Mouse (Mus musculus) limb, embryonic 13.5 days (tissue): ENCODE measurements around the gene Fcgr1. TPM values are rescaled to one million over a fixed set of nuclear protein-coding genes. Genes with fewer than 3 reads are reported as not detected.
"Not testable (repeated sequence)": the region's sequence is repeated elsewhere in the genome, so short reads cannot be mapped to it uniquely, and the experiment has no call there.

Experiments
- ATAC-seq: fragments of 200-750 bp; cut with Nextera tagmentation; 2 replicates; pipeline ENCODE4 v1.8.0; 2017; ENCODE audit warnings: low read depth, moderate number of reproducible peaks, moderate TSS enrichment; ENCODE audit not compliant: low FRiP score
- H3K27ac ChIP-seq: fragments of 300-500 bp; sonication (generic); 2 replicates; pipeline ENCODE4 v1.5.1; 2015; ENCODE audit warnings: inconsistent platforms, mild to moderate bottlenecking, moderate library complexity
- H3K27me3 ChIP-seq: fragments of 300-500 bp; sonication (generic); 2 replicates; pipeline ENCODE4 v1.6.1; 2015; ENCODE audit warnings: mild to moderate bottlenecking, inconsistent platforms
- H3K36me3 ChIP-seq: fragments of 300-500 bp; sonication (generic); 2 replicates; pipeline ENCODE4 v1.6.1; 2015; ENCODE audit warnings: inconsistent platforms, mild to moderate bottlenecking, moderate library complexity
- H3K4me1 ChIP-seq: fragments of 300-500 bp; sonication (generic); 2 replicates; pipeline ENCODE4 v1.6.1; 2015; ENCODE audit warnings: inconsistent platforms
- H3K4me2 ChIP-seq: fragments of 300-500 bp; sonication (generic); replicated peaks from 2 replicates; pipeline ENCODE4 v1.6.1; 2015; ENCODE audit warnings: inconsistent platforms, mild to moderate bottlenecking, moderate library complexity
- H3K4me3 ChIP-seq: fragments of 300-500 bp; sonication (generic); 2 replicates; pipeline ENCODE4 v1.5.1; 2015; ENCODE audit warnings: moderate library complexity, mild to moderate bottlenecking, inconsistent platforms
- H3K9ac ChIP-seq: fragments of 300-500 bp; sonication (generic); 2 replicates; pipeline ENCODE4 v1.6.1; 2015; ENCODE audit warnings: mild to moderate bottlenecking, inconsistent platforms
- H3K9me3 ChIP-seq: fragments of 300-500 bp; sonication (generic); 2 replicates; pipeline ENCODE4 v1.6.1; 2016; ENCODE audit warnings: inconsistent platforms
- WGBS: fragments of 180-500 bp; shearing (Covaris S2); methylation state at CpG from one replicate; pipeline ENCODE4 v1.1.7; 2015; 5-methylcytosine and 5-hydroxymethylcytosine counted together
- polyA plus RNA-seq: library from polyadenylated mRNA; unstranded; fragments of >200 nt; fragmentation: Nextera tagmentation; extraction: Ambion mirVana; gene quantifications from 2 replicates; pipeline ENCODE4 v1.2.1, GENCODE M21; 2015

The Fcgr1 gene
- polyA plus RNA-seq, 1 experiment from 2014 or later: 1.7 TPM

GRCm38 (mm10) chr3:96333396-96334174 is 39.8 kb upstream of the Fcgr1 start:
- 2% methylated on average over 25 of the region's 25 CpGs for WGBS
- Histone ChIP-seq H3K27me3 (peaks cover 94% of the 10 kb centered on the region), H3K4me1 (0 out of 2 replicates have a peak, but pooled peaks cover 5% of the 10 kb centered on the region), H3K27ac (no peak overlapping the region), H3K9ac (no peak overlapping the region), H3K4me3 (peak overlapping the region; percentile 20), H3K9me3 (no peaks in the 10 kb centered on the region), H3K4me2 (peak overlapping the region; percentile 45), H3K36me3 (no peaks in the 10 kb centered on the region)
- ATAC-seq: no peak

- H3K36me3 ChIP-seq: no peaks in the 10 kb centered on the region
- H3K4me3 ChIP-seq: no peak overlapping the region; the same call in 1 of the 2 replicates
- WGBS: 3% methylated on average over 27 of the region's 27 CpGs
- H3K4me2 ChIP-seq: peak overlapping the region; percentile 45; the same call in 1 of the 2 replicates
- no peak overlapping the region for H3K27ac ChIP-seq
- no peaks in the 10 kb centered on the region for H3K9me3 ChIP-seq
- H3K27me3 ChIP-seq: peaks cover 89% of the 10 kb centered on the region
- H3K9ac ChIP-seq: no peak overlapping the region
- no peak for ATAC-seq
- 0 out of 2 replicates have a peak, but pooled peaks cover 5% of the 10 kb centered on the region for H3K4me1 ChIP-seq
Observed at GRCm38 (mm10) chr3:96332631-96333395, 39.0 kb upstream of the Fcgr1 start.

- H3K27ac ChIP-seq: no peak overlapping the region
- no peak overlapping the region; the same call in 1 of the 2 replicates for H3K4me2 ChIP-seq
- H3K27me3 ChIP-seq: peaks cover 84% of the 10 kb centered on the region
- H3K4me1 ChIP-seq: 0 out of 2 replicates have a peak, but pooled peaks cover 5% of the 10 kb centered on the region
- H3K4me3 ChIP-seq: no peak overlapping the region
- H3K9ac ChIP-seq: no peak overlapping the region
- H3K9me3 ChIP-seq: no peaks in the 10 kb centered on the region
- 11% methylated on average over 14 of the region's 14 CpGs for WGBS
- ATAC-seq: no peak
- no peaks in the 10 kb centered on the region for H3K36me3 ChIP-seq
Observed at GRCm38 (mm10) chr3:96332000-96332399, 38.2 kb upstream of the Fcgr1 start.

GRCm38 (mm10) chr3:96331438-96331837 is 37.7 kb upstream of the Fcgr1 start:
- no peaks in the 10 kb centered on the region for H3K36me3 ChIP-seq
- no peak for ATAC-seq
- 0 out of 2 replicates have a peak, but pooled peaks cover 5% of the 10 kb centered on the region for H3K4me1 ChIP-seq
- 64% methylated on average over 7 of the region's 7 CpGs for WGBS
- H3K9ac ChIP-seq: no peak overlapping the region
- no peak overlapping the region for H3K4me3 ChIP-seq
- no peak overlapping the region for H3K4me2 ChIP-seq
- no peaks in the 10 kb centered on the region for H3K9me3 ChIP-seq
- no peak overlapping the region for H3K27ac ChIP-seq
- H3K27me3 ChIP-seq: peaks cover 83% of the 10 kb centered on the region

- no peak overlapping the region for H3K4me3 ChIP-seq
- no peak for ATAC-seq
Observed at GRCm38 (mm10) chr3:96330603-96331002, 36.8 kb upstream of the Fcgr1 start.

GRCm38 (mm10) chr3:96330181-96330580 is 36.4 kb upstream of the Fcgr1 start:
- H3K4me2 ChIP-seq: no peak overlapping the region
- H3K36me3 ChIP-seq: no peaks in the 10 kb centered on the region
- WGBS: 88% methylated on average over 4 of the region's 4 CpGs
- H3K27me3 ChIP-seq: peaks cover 82% of the 10 kb centered on the region
- H3K27ac ChIP-seq: no peak overlapping the region
- ATAC-seq: no peak
- no peak overlapping the region for H3K4me3 ChIP-seq
- H3K9ac ChIP-seq: no peak overlapping the region
- H3K9me3 ChIP-seq: no peaks in the 10 kb centered on the region
- H3K4me1 ChIP-seq: 0 out of 2 replicates have a peak, but pooled peaks cover 5% of the 10 kb centered on the region

More at GRCm38 (mm10) chr3:96330603-96331002, 36.8 kb upstream of the Fcgr1 start:
- no peak overlapping the region for H3K27ac ChIP-seq
- 72% methylated on average over 7 of the region's 7 CpGs for WGBS
- H3K9me3 ChIP-seq: no peaks in the 10 kb centered on the region
- H3K36me3 ChIP-seq: no peaks in the 10 kb centered on the region
- H3K27me3 ChIP-seq: peaks cover 83% of the 10 kb centered on the region
- H3K4me1 ChIP-seq: 0 out of 2 replicates have a peak, but pooled peaks cover 5% of the 10 kb centered on the region
- H3K4me2 ChIP-seq: no peak overlapping the region
- no peak overlapping the region for H3K9ac ChIP-seq

- H3K9ac ChIP-seq: no peak overlapping the region
- H3K4me3 ChIP-seq: peak overlapping the region; percentile 44
- no peaks in the 10 kb centered on the region for H3K9me3 ChIP-seq
- 14% methylated on average over 15 of the region's 15 CpGs for WGBS
- H3K36me3 ChIP-seq: no peaks in the 10 kb centered on the region
- peaks cover 85% of the 10 kb centered on the region for H3K27me3 ChIP-seq
- 0 out of 2 replicates have a peak, but pooled peaks cover 5% of the 10 kb centered on the region for H3K4me1 ChIP-seq
- no peak for ATAC-seq
- no peak overlapping the region for H3K27ac ChIP-seq
- H3K4me2 ChIP-seq: peak overlapping the region; percentile 68
Observed at GRCm38 (mm10) chr3:96328730-96329387, 35.1 kb upstream of the Fcgr1 start.

- peak; percentile 81 for ATAC-seq
- not testable (repeated sequence) for H3K4me1 ChIP-seq, H3K36me3 ChIP-seq, H3K9me3 ChIP-seq, H3K27ac ChIP-seq
- H3K4me2 ChIP-seq: peak overlapping the region; percentile 68
- H3K27me3 ChIP-seq: peaks cover 84% of the 10 kb centered on the region
- under 1% methylated on average over 49 of the region's 49 CpGs for WGBS
- H3K9ac ChIP-seq: peak overlapping the region; percentile 63
- peak overlapping the region; percentile 44 for H3K4me3 ChIP-seq
Observed at GRCm38 (mm10) chr3:96328060-96328729, 34.4 kb upstream of the Fcgr1 start.

GRCm38 (mm10) chr3:96327647-96328046 is 33.9 kb upstream of the Fcgr1 start:
- Histone ChIP-seq H3K4me3 (peak overlapping the region; percentile 44), H3K4me1 (no peaks in the 10 kb centered on the region), H3K4me2 (peak overlapping the region; percentile 68), H3K27ac (no peak overlapping the region), H3K9ac (0 out of 2 replicates have a peak overlapping the region, but pooled peaks have one; percentile 19), H3K27me3 (peaks cover 81% of the 10 kb centered on the region), H3K36me3 (no peaks in the 10 kb centered on the region), H3K9me3 (no peaks in the 10 kb centered on the region)
- peak; percentile 37; the same call in 1 of the 2 replicates for ATAC-seq
- under 1% methylated on average over 16 of the region's 18 CpGs for WGBS

GRCm38 (mm10) chr3:96327131-96327530 is 33.4 kb upstream of the Fcgr1 start:
- Histone ChIP-seq H3K4me1 (no peaks in the 10 kb centered on the region), H3K9me3 (no peaks in the 10 kb centered on the region), H3K4me3 (no peak overlapping the region), H3K27ac (no peak overlapping the region), H3K27me3 (peaks cover 81% of the 10 kb centered on the region), H3K36me3 (no peaks in the 10 kb centered on the region), H3K9ac (no peak overlapping the region), H3K4me2 (peak overlapping the region; percentile 68)
- no peak for ATAC-seq
- 4% methylated on average over 6 of the region's 6 CpGs for WGBS

- not testable (repeated sequence) for H3K9me3 ChIP-seq, H3K36me3 ChIP-seq, H3K4me3 ChIP-seq, H3K27ac ChIP-seq, H3K4me2 ChIP-seq, H3K4me1 ChIP-seq, ATAC-seq, H3K9ac ChIP-seq
- WGBS: 61% methylated on average over 6 of the region's 6 CpGs
- H3K27me3 ChIP-seq: peaks cover 54% of the 10 kb centered on the region
Observed at GRCm38 (mm10) chr3:96323806-96324205, 30.0 kb upstream of the Fcgr1 start.
